Mouse (Mus musculus) retina, embryonic 14.5 days (tissue): ENCODE results near the gene Rab19.
A peak's percentile ranks its signal among the peaks of the same experiment; 100 is the strongest.
"Not testable (repeated sequence)": the region's sequence is repeated elsewhere in the genome, so short reads cannot be mapped to it uniquely, and the experiment has no call there.

ENCODE experiments used
- DNase-seq: peaks from one replicate; pipeline ENCODE4 v3.0.0-alpha.2; 2015; ENCODE audit warnings: low spot score

The Rab19 gene

DNA sequence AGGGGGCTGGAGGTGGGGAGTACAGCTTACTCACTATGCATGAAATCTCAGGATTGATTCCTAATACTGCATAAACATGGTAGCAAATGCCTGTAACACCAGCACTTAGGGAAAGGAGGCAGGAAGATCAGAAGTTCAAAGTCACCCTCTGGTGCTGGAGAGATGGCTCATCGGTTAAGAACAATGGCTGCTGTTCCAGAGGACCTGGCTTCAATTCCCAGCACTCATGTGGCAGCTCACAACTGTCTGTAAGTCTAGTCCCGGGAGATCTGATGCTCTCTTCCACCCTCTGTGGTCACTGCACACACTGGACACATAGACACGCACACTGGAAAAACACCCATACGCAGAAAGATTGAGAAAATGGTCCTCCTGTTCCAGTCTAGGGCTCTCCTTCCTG lies 52.2 kb downstream of the Rab19 start:
- no peak for DNase-seq

DNA sequence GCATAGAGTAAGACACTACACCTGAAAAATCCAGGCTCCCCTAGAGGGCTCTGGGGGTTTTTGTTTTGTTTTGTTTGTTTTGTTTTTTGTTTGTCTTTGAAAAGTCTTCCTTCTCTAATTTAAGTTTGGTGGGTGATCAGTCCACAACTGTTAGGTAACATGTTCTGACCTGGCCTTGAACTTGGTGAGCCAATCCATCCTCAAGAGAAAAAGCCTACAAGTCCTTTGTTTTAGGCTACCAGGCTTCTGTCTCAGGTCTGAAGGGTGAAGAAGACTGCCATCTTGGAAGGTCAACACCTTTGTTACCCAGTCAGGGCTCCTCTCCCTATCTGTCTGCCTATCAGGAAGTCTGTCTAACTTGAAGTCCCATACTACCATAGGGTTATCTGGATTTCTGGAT lies 52.7 kb downstream of the Rab19 start:
- DNase-seq, result no peak

DNA sequence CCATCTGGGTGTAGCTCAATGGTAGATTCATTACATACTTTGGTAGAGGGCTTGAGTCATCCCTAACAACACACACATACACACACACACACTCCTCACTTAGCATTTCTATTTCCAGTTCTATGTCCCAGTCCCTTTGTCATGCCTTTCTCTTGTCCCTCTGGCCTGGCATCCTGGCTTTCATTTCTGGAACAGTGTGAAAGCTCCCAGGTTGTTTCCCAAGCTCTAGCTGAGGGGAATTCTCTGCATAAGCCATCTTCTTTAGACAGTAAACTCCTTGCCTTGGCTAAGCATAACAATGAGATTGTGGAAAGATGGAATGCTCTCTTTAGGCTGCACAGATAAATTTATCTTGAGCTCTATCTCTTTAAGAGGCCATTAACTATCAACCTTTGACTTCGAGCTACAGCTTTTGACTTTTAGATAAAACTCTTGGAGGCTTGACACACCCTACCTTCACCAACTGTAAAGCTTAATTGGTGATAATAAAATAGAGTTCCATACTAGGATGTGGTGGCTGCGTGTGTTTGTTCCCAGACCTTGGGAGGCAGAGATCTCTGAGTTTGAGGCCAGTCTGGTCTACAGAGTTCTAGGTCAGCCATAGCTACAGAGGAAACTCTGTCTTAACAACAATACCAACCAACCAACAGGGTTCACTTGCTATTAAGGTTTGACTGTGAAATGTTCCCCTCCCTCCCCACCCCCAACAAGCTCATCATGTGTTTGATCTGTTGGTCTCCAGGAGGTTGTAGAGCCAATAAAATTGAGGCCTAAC lies 53.3 kb downstream of the Rab19 start:
- DNase-seq, result no peak

DNA sequence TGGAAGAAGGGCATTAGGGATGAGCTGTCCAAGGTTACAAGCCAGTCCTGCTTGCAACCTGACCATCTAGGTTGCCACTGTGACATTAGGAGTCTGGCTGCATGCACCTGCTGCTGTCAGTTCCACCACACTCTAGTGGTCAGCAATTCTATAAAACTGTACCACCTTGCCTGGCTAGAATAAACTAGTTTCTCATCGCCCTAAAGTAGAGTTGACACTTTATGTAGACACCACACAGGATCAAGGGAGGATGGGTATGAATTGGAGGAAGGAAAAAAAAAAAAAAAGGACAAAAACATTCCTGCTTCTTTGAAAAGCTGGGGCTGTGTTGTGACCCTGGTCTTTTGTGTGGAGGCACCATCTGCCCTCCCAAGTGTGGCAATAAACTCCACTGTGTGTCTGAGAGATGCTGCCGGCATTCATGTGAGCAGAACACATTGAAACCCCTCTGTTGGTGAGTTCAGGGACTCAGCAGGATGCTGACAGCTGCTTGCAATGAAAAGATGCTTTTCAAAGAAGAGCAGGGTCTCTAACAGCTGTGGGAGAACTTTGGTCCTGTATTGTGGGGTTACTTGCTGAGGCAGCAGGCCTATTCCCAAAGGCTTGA lies 54.0 kb downstream of the Rab19 start:
- peak; percentile 30 for DNase-seq

DNA sequence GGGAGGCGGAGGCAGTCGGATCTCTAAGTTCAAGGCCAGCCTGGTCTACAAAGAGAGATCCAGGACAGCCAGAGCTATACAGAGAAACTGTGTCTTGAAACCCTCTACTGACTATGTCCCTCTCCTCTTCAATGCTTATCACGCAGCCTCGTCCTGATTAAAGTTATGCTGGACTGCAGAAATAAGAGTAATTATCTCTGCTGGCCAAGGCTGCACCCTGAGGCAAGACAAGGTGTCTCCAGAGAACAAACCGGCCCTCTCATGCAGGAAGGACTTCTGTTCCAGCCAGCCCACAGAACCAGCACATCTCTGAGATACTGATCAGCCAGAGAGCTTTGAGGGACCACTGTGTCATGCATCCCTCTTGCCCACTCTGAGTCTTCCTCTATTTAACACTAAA lies 54.9 kb downstream of the Rab19 start:
- no peak for DNase-seq

DNA sequence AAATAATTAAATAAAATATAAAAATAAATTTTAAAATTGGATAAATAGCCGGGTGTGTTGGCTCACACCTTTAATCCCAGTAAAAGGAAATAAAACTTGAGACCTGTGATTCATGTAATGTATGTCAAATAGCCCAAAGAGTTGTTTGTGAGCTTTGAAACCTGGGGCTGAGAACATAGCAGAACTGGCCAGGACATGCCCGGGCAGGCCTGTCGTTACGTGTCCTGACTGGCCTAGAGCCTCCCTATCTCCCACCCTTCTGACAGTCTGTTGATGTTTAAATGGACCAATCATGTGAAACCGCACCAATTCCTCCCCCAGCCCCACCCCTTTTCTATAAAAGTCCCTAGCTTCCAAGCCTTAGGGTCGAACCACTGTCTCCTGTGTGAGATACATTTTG lies 56.5 kb downstream of the Rab19 start:
- not testable (repeated sequence) for DNase-seq
